Mouse (Mus musculus): ENCODE results near the gene Ntn4.
"Not testable (repeated sequence)": the region's sequence is repeated elsewhere in the genome, so short reads cannot be mapped to it uniquely, and the experiment has no call there.

Ntn4 gene

GRCm38 (mm10) chr10:93685416-93685815, 44.9 kb downstream of the Ntn4 start:
- DNase-seq, result not testable (repeated sequence)

GRCm38 (mm10) chr10:93686579-93686978, 46.1 kb downstream of the Ntn4 start:
- DNase-seq, result no peak

GRCm38 (mm10) chr10:93687781-93688180, 47.3 kb downstream of the Ntn4 start:
- no peak for DNase-seq

DNA sequence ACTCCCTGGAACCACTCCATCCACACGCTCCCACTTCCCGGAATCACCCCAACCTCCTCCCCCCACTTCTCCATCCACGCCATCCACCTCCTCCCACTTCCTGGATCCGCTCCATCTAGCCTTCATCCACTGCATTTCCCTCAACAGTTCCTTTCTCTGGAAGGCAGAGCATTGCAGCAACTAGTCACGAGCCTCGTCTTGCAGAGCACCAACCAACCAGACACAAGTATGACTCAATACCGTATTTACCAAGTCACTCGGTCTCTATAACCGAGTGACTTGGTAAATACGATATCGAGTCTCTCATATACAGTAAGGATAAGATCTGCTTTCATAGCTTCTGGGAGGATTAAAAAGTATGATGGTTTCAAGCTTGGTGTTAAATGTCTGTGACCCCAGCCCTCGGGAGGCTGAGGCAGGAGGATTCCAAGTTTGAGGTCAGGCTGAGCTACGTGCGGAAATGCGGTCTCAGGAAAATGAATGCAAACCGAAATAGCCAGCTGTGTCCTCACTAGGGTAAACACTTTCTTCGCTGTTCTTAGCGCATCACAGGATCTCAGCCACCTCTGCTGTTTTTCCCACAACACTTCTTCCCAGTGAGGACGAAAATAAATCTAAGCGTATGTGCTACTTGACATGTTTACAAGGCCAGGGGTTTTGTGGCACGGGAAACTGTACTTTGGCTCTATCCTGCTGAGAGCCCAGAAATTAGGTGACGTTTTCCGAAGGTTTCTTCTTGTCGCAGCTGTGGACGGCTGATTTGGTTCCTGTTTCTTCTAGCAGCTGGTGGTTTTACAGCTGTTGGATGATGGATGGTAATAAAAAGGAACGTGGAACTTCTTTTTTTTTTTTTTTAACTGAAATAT, 48.1 kb downstream of the Ntn4 start:
- DNase-seq, result peak; percentile 61

- DNase-seq, result peak; percentile 39
These were observed 50.9 kb downstream of the Ntn4 start for GRCm38 (mm10) chr10:93691344-93691743.

DNA sequence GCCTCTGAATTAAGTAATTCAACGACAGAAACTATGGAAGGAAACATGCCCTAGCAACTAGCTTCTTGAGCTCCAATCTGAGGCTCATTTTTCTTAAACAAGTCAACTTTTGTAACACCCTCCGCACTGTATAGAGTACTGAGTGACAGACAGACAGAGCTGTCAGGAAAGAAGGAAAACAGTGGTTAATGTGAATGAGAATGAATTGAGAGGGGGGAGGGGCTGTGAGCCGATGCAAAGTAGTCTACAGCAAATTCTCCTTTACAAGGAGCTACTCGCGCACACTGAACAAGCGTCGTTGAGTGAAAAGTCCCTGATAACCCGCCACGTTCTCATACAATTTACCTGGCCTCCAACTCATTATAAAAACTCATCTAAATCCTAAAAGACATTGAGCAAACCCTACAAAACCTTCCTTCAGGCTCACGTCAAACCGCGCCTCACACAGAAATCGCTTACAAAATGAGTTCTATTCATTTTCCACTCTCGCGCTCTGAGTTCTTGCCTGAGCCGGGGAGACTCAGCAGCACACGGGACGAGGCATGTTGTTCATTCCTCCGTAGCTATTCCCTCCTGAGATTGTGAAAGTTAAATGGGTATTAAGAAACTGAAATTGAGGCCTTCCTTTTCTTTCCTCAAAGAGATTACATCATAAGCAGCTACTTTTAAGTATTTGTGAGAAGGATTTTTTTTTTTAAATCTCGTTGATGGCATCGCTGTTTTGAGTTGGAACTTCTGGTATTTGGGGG, 54.7 kb downstream of the Ntn4 start:
- no peak for DNase-seq

- DNase-seq, result no peak
These were observed 55.5 kb downstream of the Ntn4 start for GRCm38 (mm10) chr10:93696001-93696400.

- DNase-seq, result no peak
These were observed 57.5 kb downstream of the Ntn4 start for GRCm38 (mm10) chr10:93697866-93698483.

- DNase-seq, result no peak
These were observed 59.4 kb downstream of the Ntn4 start for GRCm38 (mm10) chr10:93699689-93700478.

DNA sequence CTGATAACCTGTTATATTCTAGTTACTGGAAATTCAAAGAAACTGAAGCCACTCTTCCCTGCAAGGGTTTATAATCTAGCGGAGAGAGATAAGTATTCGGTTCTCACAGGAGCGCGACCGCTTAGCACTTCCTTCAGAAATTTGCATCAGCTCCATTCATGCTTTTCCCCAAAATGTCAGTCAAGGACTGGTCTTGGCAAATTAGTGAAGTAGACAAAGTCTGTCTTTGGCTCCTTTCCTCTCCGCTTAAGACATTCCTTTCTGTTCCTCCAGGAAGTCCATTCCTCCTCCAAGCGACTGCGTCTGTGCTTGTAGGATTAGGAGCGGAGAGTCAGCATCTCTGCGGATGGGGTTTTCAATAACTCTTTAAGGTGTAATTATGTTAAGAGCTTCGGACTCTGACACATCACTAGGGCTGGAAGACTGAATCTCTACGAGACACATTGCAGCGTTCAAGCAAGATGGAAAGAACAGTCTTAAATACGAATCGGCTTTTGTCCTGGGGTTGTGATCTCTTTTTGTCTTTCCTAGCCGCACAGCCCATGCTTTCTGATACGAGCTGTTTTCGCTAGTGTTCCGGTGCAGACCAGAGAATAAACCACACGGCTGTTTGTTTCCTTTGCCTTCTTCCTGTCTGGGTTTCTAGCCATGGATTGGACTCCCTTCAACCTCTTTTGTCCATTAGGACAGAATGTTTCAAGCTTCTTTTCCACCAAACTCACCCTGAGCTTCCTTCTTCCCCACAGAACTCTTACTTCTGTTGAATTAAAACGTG, 60.3 kb downstream of the Ntn4 start:
- no peak for DNase-seq

DNA sequence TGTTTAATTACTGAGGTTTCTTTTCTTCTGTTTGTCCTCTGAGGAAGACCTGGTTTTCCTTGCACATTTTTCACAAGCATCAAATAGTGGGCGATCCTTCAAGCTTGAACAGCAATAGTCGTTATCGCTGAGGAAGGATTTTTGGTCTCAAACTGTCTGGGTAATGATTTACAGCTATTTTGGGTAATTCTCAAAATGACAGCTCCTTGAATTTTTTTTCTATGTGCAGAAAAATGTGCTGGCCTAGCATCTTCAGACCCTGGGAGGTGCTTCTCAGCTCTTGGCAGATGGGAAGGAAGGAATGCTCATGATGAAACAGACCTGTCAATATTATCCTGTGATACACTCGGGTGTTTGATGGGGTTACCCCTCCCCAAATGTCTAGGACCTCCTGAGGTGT, 63.5 kb downstream of the Ntn4 start:
- no peak for DNase-seq

DNA sequence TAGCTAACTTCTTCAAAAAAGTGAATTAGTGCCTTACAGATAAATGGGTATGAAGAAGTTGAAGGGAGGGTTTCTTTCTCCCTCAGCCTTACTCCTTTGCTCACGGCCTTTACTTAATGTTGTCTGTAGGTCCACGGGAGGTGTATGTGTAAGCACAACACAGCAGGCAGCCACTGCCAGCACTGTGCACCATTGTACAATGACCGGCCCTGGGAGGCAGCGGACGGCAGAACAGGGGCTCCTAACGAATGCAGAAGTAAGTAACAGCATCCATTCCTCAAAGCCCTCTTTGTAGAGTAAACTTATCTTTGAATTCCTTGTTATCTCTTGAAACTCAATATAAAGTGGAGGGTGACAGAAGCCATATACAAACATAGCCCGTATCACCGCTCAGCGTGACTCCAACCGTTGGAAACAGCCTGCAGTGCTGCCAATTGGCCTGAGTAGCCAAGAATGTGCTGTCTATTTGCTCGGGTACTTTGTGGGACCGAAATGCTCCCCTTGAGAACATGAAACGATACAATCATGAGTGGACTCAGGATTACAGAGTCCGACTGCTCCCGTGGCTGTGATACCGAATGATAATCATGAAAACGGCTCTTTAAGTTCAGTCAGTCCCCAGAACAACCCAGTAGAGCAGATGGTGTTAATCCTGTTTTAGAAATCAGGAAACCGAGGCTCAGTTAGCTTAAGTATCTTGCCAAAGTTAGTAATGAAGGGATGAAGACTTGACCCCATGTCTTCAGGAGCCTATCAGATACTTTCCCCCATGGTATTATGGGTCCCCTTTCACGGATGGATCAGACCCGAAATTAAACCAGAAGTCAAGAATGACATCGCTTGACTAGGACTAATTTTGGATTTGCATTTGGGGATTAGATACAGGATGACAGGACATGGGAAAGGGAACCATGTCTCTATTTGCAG, 66.9 kb downstream of the Ntn4 start:
- DNase-seq, result peak; percentile 29

DNA sequence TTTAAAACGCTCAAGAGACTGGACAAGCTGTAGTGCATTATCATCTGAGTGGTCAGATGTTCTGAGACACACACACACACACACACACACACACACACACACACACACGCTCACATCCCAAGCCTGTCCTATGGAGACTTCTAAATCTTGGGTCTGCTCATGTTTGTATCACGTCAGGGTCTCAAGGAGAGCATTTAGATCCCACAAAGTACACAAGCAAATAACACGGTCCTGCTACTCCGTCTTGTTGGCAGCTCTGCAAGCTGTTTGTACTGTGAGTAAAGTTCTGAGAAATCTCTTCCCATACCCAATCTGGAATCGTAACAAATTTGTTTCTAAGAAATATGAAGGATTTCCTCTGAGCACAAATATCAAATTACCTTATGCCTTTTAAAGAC, 67.6 kb downstream of the Ntn4 start:
- no peak for DNase-seq

- DNase-seq, result no peak
These were observed 68.0 kb downstream of the Ntn4 start for GRCm38 (mm10) chr10:93708515-93708914.

DNA sequence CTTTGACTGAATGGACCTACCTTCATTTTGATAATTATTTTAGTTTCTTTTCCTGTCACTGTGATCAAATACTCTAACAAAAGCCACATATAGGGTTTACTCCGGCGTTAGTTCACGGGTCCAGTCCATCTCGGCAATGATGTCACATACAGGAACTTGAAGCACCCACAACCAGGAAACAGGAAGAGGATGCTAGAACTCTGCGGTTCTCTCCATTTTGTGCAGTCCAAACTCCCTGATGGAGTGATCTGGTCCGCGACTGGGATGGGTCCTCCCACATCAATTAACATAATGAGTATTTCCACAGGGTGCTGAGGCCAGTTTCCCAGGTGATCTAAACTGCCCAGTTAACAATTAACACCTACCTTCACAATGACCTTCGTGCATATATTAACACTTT, 69.1 kb downstream of the Ntn4 start:
- DNase-seq, result no peak

DNA sequence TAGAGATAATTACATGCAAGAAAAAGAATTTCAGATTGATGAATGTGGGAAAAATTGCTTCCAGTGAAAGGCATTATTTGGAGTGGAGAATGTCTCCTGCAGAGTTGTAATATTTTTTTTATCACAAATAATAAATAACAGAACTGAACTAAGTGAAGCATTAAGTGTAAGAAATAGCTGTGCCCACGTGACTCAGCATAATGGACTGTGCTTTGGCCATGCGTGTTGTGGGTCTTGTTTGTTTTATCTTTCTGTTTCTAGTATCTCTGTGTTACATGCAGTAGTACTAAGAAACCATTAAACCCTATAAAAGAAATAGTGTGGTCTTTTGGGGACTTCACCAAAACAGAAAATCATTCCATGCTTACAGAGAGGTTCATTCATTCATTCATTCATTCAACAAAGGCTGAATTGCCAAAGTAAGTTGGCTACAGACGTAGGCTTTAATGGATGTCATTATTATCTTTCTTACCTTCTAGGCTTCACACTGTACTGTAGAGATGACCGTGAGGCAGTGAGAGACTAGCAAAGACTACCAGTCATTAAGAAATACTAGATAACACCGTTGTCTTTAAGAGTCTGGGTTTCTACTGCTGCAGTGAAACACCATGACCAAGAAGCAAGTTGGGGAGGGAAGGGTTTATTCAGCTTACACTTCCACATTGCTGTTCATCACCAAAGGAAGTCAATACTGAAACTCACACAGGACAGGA, 81.3 kb downstream of the Ntn4 start:
- no peak for DNase-seq

- peak; percentile 65 for DNase-seq
These were observed 83.6 kb downstream of the Ntn4 start for GRCm38 (mm10) chr10:93723942-93724542.

- no peak for DNase-seq
These were observed 87.7 kb downstream of the Ntn4 start for GRCm38 (mm10) chr10:93728131-93728530.

- DNase-seq, result no peak
These were observed 90.0 kb downstream of the Ntn4 start for GRCm38 (mm10) chr10:93730514-93730913.

- DNase-seq, result no peak
These were observed 90.8 kb downstream of the Ntn4 start for GRCm38 (mm10) chr10:93731248-93731691.
